ENCODE assay signal across 29 mouse cellular contexts in genomic region chr13:36893762-36894161, GRCm38 (mm10).
DNase-seq lines count a peak whose midpoint lies in the region; ATAC-seq lines count a peak whose summit lies in the region.
"Had no signal": no experiment of that assay in that cellular context is flagged by ENCODE, and none has a peak within 500 bp of the region (broad histone marks: within the 10 kb centered on the region; RNA-seq: fewer than 3 reads in every experiment).

No protein-coding gene starts in this region.

- no peaks in the 10 kb centered on the region for H3K36me3 ChIP-seq in kidney, embryonic 16.5 days (ENCODE audit: insufficient read depth, low read length)
- H3K36me3 ChIP-seq: embryonic facial prominence, embryonic 13.5 days; forebrain, embryonic 10.5 days; forebrain, embryonic 15.5 days; heart, embryonic 12.5 days; hindbrain, embryonic 13.5 days; limb, embryonic 13.5 days; lung, embryonic 15.5 days; midbrain, embryonic 12.5 days; stomach, embryonic 15.5 days had no signal

- no peak overlapping the region for H3K27ac ChIP-seq in kidney, embryonic 16.5 days (ENCODE audit: low read length)
- H3K27ac ChIP-seq: embryonic facial prominence, embryonic 13.5 days; forebrain, embryonic 10.5 days; forebrain, embryonic 15.5 days; hindbrain, embryonic 13.5 days; limb, embryonic 13.5 days; lung, embryonic 15.5 days; midbrain, embryonic 12.5 days; stomach, embryonic 15.5 days had no signal

- no peaks in the 10 kb centered on the region for H3K9me3 ChIP-seq in kidney, embryonic 16.5 days (ENCODE audit: low read length)
- H3K9me3 ChIP-seq: embryonic facial prominence, embryonic 13.5 days; forebrain, embryonic 10.5 days; forebrain, embryonic 15.5 days; heart, embryonic 12.5 days; hindbrain, embryonic 13.5 days; limb, embryonic 13.5 days; lung, embryonic 15.5 days; midbrain, embryonic 12.5 days; stomach, embryonic 15.5 days had no signal

- no peak overlapping the region for H3K4me2 ChIP-seq in kidney, embryonic 16.5 days (replicated peaks; ENCODE audit: low read depth, low read length)
- H3K4me2 ChIP-seq: embryonic facial prominence, embryonic 13.5 days; forebrain, embryonic 15.5 days; heart, embryonic 12.5 days; hindbrain, embryonic 13.5 days; limb, embryonic 13.5 days; liver, embryonic 11.5 days; lung, embryonic 15.5 days; midbrain, embryonic 12.5 days; stomach, embryonic 15.5 days had no signal

- no peak overlapping the region for H3K4me3 ChIP-seq in kidney, embryonic 16.5 days (ENCODE audit: low read length)
- H3K4me3 ChIP-seq: embryonic facial prominence, embryonic 13.5 days; forebrain, embryonic 10.5 days; forebrain, embryonic 15.5 days; heart, embryonic 12.5 days; hindbrain, embryonic 13.5 days; limb, embryonic 13.5 days; lung, embryonic 15.5 days; midbrain, embryonic 12.5 days; stomach, embryonic 15.5 days had no signal

- peak; percentile 12 for DNase-seq in layer of hippocampus, adult 9-11 months
- DNase-seq in layer of hippocampus, postnatal 25 days (ENCODE audit: extremely low spot score in 1 of 2, low spot score in 1 of 2): no peak
- DNase-seq in right cerebral cortex, postnatal 25 days: peak; percentile 49
- DNase-seq in right cerebral cortex, postnatal 10 days (ENCODE audit: low spot score in 2 of 2): no peak
- peak; percentile 70 for DNase-seq in left cerebral cortex, adult 9 months (ENCODE audit: low spot score in 2 of 2)
- DNase-seq in telencephalon, adult 2 months (ENCODE audit: low read depth, low spot score): peak; percentile 90
- DNase-seq in kidney, postnatal 25 days: no peak
- DNase-seq: adrenal gland, postnatal 14 days; cerebellum, adult 11-12 months; cerebellum, adult 9-11 months; gastrocnemius, postnatal 14 days; heart, adult 18-20 months; heart, postnatal 4 days; kidney, adult 8-10 months; kidney, postnatal 10 days; thymus, postnatal 14 days had no signal

- no peak for ATAC-seq in kidney, embryonic 16.5 days (ENCODE audit: low FRiP score, low TSS enrichment)
- ATAC-seq: forebrain, embryonic 15.5 days; intestine, embryonic 16.5 days; Patski had no signal

- no peaks in the 10 kb centered on the region for H3K4me1 ChIP-seq in kidney, embryonic 16.5 days (ENCODE audit: insufficient read depth, low read length)
- H3K4me1 ChIP-seq: embryonic facial prominence, embryonic 13.5 days; forebrain, embryonic 10.5 days; forebrain, embryonic 15.5 days; heart, embryonic 12.5 days; hindbrain, embryonic 13.5 days; limb, embryonic 13.5 days; lung, embryonic 15.5 days; stomach, embryonic 15.5 days had no signal

- 90% methylated on average over 3 of the region's 3 CpGs for WGBS in kidney, embryonic 16.5 days

- no peak overlapping the region for H3K9ac ChIP-seq in kidney, embryonic 16.5 days (replicated peaks; ENCODE audit: low read length)
- H3K9ac ChIP-seq: embryonic facial prominence, embryonic 13.5 days; forebrain, embryonic 15.5 days; heart, embryonic 12.5 days; hindbrain, embryonic 13.5 days; limb, embryonic 13.5 days; lung, embryonic 15.5 days; midbrain, embryonic 12.5 days; stomach, embryonic 15.5 days had no signal

- H3K27me3 ChIP-seq in kidney, embryonic 16.5 days (ENCODE audit: insufficient read depth, low read length): no peaks in the 10 kb centered on the region
- H3K27me3 ChIP-seq: embryonic facial prominence, embryonic 13.5 days; forebrain, embryonic 15.5 days; heart, embryonic 12.5 days; hindbrain, embryonic 13.5 days; limb, embryonic 13.5 days; lung, embryonic 15.5 days; midbrain, embryonic 12.5 days; Patski; stomach, embryonic 15.5 days had no signal

Comparison
In these comparisons a context has a peak if more than half of its experiments do, and no peak if none do; other contexts are left out.
1. DNase-seq: peak in layer of hippocampus, adult 9-11 months (single experiment), right cerebral cortex, postnatal 25 days (single experiment), left cerebral cortex, adult 9 months (2 of 2) and telencephalon, adult 2 months (single experiment); none in layer of hippocampus, postnatal 25 days (0 of 2), right cerebral cortex, postnatal 10 days (0 of 2) and kidney, postnatal 25 days (0 of 2).